Mouse (Mus musculus) CD4-positive helper T cell, adult 2 months (primary cell): ENCODE results near the gene Mnt.

Source experiments
- DNase-seq: peaks from one replicate; pipeline ENCODE4 v3.0.0-alpha.2; 2012; ENCODE audit warnings: low read depth, missing footprints, low spot score

Mnt gene

DNA sequence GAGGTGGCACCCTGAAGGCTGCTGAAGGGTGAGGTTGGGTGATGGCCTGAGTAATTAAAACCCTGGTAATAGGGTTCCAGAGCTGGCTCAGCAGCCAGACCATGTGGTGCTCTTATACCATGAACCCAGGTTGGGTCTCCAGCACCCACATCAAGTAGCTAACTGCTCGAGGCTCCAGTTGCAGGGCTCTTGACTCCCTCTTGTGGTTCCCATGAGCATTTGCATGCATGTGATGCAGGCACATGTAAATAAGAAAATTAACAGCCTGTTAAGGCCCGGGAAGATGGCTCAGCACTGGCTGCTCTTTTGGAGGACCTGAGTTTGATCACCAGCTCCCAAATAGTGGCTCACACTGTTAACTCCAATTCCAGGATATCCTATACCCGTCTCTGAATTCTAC, 15.1 kb downstream of the Mnt start:
- DNase-seq: peak; percentile 39

DNA sequence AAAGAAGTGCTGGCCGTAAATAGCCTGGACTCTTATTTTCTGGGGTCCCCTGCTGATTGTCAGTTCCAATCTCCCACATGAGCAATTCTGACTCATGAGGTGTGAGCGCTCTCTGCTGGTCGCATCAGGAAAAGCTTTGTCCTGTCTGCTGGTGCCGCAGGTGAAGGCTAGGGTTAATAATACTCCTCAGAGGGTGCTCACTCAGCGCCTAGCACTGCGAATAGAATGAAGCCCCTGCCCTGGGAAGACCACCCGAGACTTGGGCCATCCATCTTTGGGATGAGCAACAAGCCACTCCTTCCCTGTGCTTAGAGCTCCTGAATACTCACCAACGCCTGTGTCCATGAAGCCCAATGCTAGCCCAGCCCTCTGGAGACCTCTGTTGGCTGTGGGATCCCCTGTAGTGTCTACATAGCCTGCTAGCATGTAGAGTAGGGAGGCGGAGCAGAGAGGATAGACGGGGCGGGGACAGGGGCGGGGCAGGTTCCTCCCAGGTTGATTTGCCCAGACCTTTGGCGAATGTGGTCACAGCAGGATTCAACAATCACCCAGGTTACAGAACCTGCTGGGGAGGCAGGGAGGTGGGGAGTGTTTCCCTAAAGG, 17.3 kb downstream of the Mnt start:
- peak; percentile 74 for DNase-seq

DNA sequence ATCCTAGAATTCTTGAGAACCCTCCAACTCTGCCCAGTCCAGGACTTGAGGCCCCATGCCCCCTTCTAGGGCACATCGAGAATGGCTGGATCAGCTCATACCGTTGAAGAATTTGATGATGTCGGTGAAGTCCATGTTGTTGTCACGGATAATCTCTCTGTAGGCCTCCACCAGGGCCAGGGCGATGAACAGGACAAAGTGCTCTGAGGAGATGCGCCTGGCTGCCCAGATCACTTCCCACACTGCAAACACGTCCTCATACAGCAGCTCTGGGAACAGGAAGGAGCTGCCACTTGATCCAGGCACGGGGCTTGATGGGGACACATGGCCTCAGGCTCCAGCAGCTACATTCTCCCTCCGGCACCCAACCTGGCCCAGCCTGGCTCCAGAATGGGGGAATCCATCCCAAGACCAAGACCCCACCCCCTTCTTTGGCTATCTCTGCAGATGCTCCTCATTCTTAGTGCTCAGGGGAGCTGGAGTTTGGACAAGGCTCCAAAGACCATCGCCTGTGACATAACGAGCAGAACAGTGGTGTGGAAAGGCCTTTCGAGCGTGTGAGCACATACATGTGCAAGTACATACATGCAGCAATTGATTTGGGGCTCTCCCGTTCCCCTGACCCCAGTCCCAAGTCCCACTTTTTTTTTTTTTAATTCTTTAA, 20.4 kb downstream of the Mnt start:
- no peak for DNase-seq

DNA sequence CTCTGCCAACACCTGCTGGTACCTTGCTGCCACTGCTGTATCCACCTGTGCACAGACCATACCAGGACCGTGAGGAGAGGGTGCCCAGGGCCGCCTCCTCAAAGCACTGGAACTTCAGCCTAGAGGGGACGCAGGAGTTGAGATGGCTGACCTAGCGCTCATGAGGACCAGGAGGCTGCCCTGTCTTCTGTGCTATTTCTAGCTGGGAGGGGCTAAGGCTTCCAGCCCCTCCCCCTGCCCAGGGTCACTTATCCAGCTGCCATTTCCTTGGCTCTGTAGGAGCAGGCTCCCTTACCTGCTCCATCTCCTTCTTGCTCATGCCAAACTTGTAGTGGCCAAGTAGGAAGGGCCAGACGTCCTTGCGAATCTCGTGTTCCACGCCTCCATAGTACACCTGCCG, 27.0 kb downstream of the Mnt start:
- DNase-seq: no peak

DNA sequence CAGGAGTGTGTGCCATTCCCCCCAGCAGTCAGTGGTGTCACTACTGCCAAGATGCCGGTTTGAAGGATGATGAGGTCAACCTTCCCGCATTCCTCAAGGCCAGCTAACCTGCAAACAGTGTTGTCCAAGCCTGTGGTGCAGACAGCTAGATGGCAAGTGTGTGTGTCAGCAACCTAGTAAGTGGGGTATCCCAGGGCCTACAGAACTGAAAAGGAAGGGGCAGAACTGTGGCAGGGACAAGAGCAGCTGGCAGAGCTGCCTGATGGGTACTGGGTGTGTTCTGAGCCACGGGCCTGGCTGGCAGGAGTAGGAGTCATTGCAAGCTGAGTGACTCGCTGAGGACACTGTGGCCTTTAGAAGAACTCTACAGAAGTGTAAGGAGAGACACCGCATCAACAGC, 31.4 kb downstream of the Mnt start:
- no peak for DNase-seq

DNA sequence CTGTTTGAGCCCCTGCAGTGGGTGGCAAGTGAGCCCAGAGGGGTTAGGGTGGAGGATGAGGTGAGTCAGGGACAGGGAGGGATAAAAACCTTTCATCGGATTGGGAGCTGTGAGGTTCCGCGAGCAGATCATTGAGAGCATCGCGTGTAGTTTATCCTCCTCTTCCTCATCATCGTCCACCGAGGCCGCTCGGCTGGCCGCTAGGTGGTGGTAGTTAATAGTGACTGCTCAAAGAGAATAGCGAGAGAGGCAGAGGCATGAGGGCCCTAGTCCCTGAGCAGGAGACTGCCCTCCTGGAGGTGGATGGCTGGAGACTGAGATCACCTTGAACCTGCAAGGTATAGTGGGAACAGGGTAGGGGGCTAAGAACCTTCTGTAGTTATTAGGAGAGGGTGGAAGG, 32.8 kb downstream of the Mnt start:
- no peak for DNase-seq

DNA sequence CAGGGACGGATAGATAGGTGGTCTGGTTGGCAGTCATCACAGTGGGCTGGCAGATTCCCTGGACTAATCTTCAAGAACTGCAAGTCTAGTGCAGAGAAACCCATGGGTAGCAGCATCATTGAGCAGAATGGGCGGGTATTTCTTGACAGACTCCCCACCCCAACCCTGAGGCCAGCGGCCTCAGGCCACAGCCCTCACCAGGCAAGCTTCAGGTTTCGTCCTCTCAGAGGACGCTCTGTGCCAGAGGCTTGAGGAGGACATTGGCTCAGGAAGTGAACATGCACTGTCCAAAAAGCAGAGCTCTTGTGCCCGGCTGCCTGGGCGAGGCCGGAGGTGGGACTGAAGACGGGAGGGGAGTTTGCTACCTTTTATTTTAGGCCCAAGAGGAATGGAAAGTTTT, 33.7 kb downstream of the Mnt start:
- DNase-seq: no peak

DNA sequence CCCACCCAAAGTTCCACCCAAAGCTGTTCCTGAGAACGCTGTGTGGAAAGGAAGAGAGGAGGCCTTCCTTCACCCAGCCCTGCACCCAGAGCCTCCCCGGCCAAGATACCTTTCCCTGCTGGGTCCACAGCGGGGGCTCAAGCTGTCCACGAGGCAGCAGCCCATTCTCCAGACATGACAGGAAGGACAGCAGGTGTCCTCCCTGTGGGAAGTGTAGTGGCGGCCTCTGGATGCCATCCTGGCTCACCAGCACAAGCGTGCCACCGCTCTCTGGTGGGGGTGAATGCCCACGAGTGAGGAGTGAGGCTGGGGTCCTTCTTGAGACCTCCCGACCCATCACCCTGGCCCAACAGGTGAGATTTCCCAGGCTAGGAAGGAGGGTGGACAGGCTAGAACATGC, 34.5 kb downstream of the Mnt start:
- DNase-seq: no peak

DNA sequence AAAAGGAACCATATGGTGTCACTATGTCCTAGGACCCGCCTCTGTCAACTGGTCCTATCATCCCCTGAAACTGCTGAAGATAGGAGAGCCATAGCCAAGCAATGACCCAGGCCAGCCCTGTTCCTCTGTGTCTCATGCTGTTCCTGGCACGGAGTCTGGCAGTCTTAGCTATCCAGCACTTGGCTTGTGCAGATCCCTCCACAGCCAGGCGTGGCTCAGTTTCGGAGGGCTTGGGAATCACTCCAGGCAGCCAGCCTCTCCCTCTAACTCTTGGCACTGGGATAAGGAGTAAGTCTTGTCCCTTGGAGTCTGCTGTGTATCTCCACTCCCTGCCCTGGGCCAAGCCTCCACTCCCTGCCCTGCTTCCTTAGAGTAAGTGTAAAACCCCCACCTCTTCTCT, 35.9 kb downstream of the Mnt start:
- no peak for DNase-seq

DNA sequence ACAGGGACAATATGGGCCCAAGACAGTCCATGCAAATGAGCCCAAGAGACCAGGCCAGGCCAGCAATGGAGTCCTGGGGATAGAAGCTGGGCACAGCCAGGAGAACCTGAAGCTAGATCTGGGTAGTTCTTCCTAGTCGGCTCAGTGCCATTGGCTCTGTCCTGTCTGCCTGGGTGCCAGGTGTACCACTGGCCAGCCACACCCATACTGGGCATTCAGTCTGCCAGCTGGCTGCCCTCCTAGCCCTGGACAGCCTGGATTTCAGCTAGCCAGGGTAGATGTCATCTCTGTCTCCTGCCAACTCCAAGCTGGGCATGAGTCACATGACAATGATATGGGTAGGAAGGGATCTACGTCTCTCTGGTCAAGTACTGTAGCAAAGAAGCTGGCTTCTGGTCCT, 36.5 kb downstream of the Mnt start:
- DNase-seq: no peak

DNA sequence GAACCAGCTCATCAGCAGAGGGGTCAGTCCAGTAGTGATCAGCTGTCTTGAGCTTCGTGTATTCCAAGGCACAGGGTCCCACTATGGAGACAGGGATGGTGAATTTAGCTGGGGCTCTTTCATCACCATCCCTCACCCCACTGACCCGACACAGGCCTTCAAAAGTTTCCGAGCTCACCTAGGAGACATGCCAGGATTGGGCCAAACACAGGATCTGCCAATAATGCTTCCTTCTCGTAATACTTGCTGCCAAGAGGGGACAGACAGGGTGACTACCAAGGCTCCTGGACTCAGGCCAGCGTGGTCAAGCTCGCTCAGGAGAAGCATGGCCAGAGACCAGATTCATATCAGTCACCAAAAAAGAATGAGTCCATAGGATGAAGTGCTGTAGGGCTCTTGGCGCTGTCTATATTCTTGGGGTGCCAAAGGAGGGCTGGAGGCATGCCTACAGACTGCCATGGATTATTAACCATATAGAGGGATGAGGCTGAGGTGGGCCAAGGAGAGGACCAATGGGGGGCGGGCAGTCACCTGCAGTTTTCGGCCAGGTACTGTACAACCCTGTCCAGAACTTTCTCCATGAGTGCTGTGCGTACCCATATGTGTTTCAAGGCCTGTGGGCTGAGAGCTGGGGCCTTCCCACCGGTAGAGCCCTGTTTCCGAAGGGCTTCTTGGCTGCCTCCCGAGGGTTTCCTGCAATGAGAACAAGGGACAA, 37.5 kb downstream of the Mnt start:
- no peak for DNase-seq

DNA sequence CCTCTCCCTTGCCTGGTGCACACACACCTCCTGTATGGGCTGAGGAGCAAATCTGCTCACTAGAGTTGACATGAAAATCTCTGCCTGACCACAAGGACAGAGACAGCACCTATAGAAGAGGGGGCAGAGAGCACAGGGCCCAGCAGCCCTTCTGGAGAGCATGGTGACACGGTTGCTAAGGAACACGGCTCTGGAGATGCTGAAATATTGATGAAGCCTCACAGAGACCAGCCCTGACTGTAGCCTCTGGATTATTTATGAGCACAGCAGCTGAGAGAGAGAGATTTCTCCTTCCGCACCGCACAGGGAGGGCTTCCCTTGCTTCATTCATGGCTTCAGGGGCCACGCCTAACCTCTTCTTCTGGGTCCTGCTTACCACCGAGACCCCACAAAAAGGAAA, 38.9 kb downstream of the Mnt start:
- no peak for DNase-seq

DNA sequence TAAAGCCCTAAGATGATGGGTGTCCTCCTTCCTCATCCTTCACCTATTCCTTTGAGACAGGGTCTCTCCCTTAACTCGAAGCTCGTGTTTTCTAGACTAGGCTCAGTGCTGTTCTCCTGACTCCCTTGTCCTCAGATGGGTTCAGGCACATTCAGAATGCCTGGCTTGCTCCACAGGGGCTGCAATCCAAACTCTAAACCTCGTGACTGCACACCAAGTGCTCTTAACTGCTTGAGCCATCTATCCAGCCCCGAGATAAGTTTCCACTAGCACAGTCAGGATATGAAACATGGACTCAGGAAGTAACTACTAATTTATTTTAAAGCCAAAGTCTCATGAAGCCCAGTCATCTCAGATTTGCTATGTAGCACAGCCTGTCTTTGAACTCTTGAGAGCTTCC, 39.8 kb downstream of the Mnt start:
- no peak for DNase-seq

DNA sequence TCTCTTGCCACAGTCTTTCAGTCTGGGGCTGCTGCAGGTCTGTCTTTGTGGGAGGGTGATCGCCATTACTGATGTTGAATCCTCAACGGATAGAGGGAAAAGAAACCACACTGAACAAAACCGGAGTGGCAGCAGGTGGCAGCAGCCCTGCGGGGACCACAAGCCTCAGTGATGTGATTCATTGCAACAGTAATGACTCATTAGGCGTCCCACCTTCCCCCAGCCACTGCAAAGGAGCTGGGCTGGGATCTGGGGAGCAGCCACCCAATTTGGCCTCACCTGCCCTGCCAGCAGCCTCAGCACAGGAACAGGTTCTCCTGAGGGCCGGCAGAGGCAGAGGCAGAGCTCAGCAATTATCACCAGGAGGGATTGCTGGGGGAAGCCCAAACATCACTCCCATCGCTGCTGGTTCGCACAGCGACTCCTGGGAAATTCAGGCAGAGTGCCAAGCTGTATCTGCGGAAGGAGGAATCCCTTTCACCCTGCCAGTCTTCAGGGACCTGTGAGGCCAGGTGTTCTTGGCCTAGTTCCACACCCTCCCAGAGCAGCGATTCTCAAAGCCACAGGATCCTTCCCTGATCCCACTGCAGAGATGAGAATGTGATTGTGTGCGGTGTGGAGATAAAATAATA, 40.4 kb downstream of the Mnt start:
- no peak for DNase-seq

DNA sequence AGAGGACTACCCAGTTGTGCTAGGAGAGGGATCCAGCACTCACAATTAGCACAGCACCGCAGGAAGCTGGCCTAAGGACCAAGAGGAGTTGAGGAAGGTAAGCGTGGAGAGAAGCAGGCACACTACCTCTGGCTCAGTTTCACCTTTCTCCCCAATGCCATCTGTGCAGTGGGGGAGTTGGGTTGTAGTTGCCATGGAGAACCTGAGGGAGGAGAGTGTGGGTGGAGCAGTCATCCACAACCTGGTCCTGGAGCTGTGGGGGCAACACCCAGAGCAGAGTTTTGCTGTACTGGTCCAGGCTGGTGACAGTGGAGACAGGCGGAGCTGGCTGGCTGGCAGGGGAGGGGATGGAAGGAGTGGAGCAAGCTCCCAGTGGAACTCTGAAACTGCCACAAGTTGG, 43.9 kb downstream of the Mnt start:
- no peak for DNase-seq

DNA sequence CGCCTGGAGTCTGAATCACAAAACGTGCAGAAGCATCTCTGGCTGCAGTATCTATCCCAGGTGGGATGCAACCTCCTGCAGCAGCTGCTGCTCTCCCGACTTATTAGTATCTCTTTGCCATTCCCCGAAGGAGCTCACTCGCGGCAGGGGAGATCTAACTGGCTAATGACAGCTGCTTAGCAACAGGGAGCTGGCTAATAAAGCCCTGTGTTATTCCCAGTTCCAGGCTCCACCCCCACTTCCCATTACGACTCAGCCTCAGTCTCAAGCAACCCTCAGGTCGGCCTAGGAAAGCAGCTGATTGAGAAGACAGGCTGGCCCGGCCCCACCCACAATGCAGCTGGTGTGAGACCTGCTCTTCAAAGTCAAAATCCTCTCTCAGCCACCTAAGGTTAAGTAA, 46.1 kb downstream of the Mnt start:
- no peak for DNase-seq

DNA sequence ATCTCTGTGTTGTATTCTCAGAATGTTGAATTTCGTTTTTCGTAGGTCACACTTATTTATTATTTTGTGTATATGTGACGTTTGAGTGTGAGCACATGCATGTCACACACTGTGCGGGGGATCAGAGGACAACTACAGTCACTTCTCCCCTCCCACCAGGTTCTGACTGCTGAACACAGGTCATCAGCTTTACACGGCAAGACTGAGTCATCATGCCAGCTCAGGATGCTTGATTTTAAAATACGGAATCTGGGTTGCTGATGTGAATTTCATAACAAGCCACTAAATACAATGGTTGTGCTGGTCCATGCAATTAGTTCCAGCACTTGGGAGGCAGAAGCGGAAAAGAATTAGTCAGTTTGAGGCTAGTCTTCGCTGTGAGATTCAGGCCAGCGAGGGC, 50.3 kb downstream of the Mnt start:
- DNase-seq: peak; percentile 42

DNA sequence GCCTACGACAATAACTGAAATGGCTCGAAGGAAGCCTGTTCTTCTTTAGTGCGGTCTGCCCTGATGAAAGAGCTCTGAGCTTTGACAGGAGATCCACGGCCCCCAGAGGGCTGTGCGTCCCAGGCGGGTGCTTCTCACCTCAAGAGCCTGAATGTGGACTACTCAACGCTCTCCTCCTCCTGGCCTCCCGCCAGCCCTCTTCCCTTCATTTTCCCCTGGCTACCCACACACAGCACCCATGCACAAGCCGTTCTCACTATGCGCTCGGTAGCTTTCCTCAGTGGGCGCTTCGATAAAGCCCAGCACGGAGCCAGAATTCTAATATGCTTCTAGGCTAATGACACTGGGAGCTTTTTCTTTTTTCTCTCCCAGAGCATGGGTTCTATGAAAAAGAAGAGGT, 51.3 kb downstream of the Mnt start:
- DNase-seq: no peak

DNA sequence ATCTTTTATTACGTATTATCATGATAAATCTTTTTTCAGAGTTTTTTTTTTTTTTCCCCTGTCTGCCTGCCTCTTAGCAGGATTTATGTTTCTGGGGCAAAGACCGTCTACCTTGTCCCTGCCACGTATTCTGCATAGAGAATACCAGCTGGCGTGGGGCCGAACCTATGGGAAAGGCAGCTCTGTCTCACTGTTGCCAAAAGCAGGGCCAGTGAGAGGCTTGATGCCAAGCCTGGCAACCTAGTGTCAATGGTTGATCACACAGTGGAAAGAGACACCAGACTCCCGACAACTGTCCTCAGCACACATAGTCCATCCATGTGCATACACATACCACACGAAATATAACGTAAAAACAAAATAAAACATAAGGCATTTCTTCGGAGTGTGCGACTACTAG, 52.4 kb downstream of the Mnt start:
- no peak for DNase-seq

DNA sequence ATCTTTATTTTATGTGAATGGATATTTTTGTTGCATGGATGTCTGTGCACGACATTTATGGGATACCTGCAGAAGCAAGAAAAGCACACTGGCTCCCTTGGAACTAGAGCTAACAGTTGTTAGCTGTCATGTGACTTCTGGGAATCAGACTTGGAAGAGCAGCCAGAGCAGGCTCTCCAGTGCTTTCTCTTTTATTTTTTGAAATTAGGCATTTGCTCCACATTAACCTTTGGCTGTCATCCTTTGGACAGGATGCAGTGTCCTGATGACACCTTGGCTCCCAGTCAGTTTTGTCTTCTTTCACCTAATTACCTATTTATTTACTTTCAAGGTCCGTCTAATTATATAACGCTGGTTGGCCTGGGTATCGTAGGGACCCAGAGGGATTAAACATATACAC, 63.9 kb downstream of the Mnt start:
- no peak for DNase-seq
